Mouse (Mus musculus) E14TG2a.4 (cell line): Measurements from ENCODE around the gene Cdc42se1.

Experiments
- CTCF ChIP-seq: conservative IDR thresholded peaks from 2 replicates; pipeline ENCODE4 v1.5.1; 2014; ENCODE audit warnings: low read length
- NANOG ChIP-seq: IDR thresholded peaks from 2 replicates; pipeline ENCODE4 v1.6.1; 2014; ENCODE audit warnings: borderline replicate concordance, low read length, mixed read lengths
- POU5F1 ChIP-seq: IDR thresholded peaks from 2 replicates; pipeline ENCODE4 v1.6.1; 2014; ENCODE audit warnings: low read length, borderline replicate concordance

DNA sequence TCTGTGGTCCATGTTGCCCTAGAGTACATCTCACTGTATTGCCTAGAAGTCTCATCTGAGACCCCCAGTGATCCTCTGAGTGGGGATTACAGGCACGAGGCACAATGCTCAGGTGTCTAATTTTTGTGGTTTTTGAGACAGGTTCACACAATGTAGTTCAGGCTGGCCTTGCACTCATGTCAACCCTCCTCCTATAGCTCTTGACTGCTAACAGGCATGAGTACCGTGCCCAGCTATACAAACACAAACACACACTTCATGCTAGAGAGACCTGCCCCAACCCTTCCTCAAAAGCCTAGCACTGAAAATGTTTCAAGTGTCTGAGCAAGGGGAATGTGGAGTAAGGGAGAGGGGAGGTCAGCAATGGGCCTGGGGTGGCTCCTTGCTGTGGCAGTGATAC, 42.4 kb upstream of the Cdc42se1 start:
- no peak for TF ChIP-seq CTCF
- TF ChIP-seq NANOG: no peak
- TF ChIP-seq POU5F1: no peak
